Mouse (Mus musculus) liver, embryonic 11.5 days (tissue): ENCODE measurements around the gene Pgd. TPM values are rescaled to one million over a fixed set of nuclear protein-coding genes. Genes with fewer than 3 reads are reported as not detected.
A peak's percentile ranks its signal among the peaks of the same experiment; 100 is the strongest.

Experiments
- ATAC-seq: fragments of 200-750 bp; cut with Nextera tagmentation; replicated peaks from 2 replicates; pipeline ENCODE4 v1.8.0; 2017; ENCODE audit warnings: moderate number of reproducible peaks, mild to moderate bottlenecking, moderate TSS enrichment, moderate library complexity; ENCODE audit not compliant: low FRiP score
- DNase-seq: peaks from one replicate; pipeline ENCODE4 v3.0.0-alpha.2; 2017; ENCODE audit warnings: low spot score
- H3K27ac ChIP-seq: fragments of 300-500 bp; sonication (generic); 2 replicates; pipeline ENCODE4 v1.5.1; 2014; ENCODE audit warnings: mild to moderate bottlenecking, low read depth, low read length, control low read depth
- H3K27me3 ChIP-seq: fragments of 300-500 bp; sonication (generic); replicated peaks from 2 replicates; pipeline ENCODE4 v1.6.1; 2014; ENCODE audit warnings: low read length, mixed read lengths; ENCODE audit not compliant: control insufficient read depth, insufficient read depth
- H3K36me3 ChIP-seq: fragments of 300-500 bp; sonication (generic); 2 replicates; pipeline ENCODE4 v1.6.1; 2014; ENCODE audit warnings: mild to moderate bottlenecking, low read length, moderate library complexity, mixed read lengths; ENCODE audit not compliant: control insufficient read depth, insufficient read depth
- H3K4me1 ChIP-seq: fragments of 300-500 bp; sonication (generic); replicated peaks from 2 replicates; pipeline ENCODE4 v1.6.1; 2014; ENCODE audit warnings: low read length, mixed read lengths; ENCODE audit not compliant: control insufficient read depth, insufficient read depth
- H3K4me2 ChIP-seq: fragments of 300-500 bp; sonication (generic); 2 replicates; pipeline ENCODE4 v1.6.1; 2014; ENCODE audit warnings: mild to moderate bottlenecking, control low read depth, moderate library complexity
- H3K4me3 ChIP-seq: fragments of 300-500 bp; sonication (generic); 2 replicates; pipeline ENCODE4 v1.5.1; 2014; ENCODE audit warnings: low read depth, low read length, control low read depth
- H3K9ac ChIP-seq: fragments of 300-500 bp; sonication (generic); 2 replicates; pipeline ENCODE4 v1.6.1; 2014; ENCODE audit warnings: low read depth, low read length, control low read depth
- H3K9me3 ChIP-seq: fragments of 300-500 bp; sonication (generic); 2 replicates; pipeline ENCODE4 v1.6.1; 2016; ENCODE audit warnings: low read length, inconsistent platforms, mixed read lengths; ENCODE audit not compliant: control insufficient read depth
- WGBS: fragments of 180-500 bp; shearing (Covaris S2); extraction: QIAGEN DNeasy Blood & Tissue Kit; methylation state at CpG from one replicate; pipeline ENCODE4 v1.1.7; 2014; 5-methylcytosine and 5-hydroxymethylcytosine counted together
- polyA plus RNA-seq: library from polyadenylated mRNA; unstranded; fragments of >200 nt; fragmentation: Nextera tagmentation; extraction: Ambion mirVana; gene quantifications from 2 replicates; pipeline ENCODE4 v1.2.1, GENCODE M21; 2014

The Pgd gene
- polyA plus RNA-seq, 1 experiment from 2014 or later: 57.3 TPM

- Histone ChIP-seq H3K27ac (no peak overlapping the region), H3K4me1 (0 out of 2 replicates have a peak, but pooled peaks cover 3% of the 10 kb centered on the region), H3K9me3 (no peaks in the 10 kb centered on the region), H3K27me3 (no peaks in the 10 kb centered on the region), H3K4me2 (no peak overlapping the region), H3K36me3 (0 out of 2 replicates have a peak, but pooled peaks cover 3% of the 10 kb centered on the region), H3K9ac (no peak overlapping the region), H3K4me3 (no peak overlapping the region)
- ATAC-seq: no peak
- DNase-seq: no peak
- WGBS: 53% methylated on average over 7 of the region's 7 CpGs
These were observed 24.5 kb upstream of the Pgd start for GRCm38 (mm10) chr4:149191103-149191502.

GRCm38 (mm10) chr4:149188563-149188962 lies 22.0 kb upstream of the Pgd start:
- Histone ChIP-seq H3K4me3 (no peak overlapping the region), H3K27ac (no peak overlapping the region), H3K36me3 (peaks cover 3% of the 10 kb centered on the region; the same call in 1 of the 2 replicates), H3K4me2 (no peak overlapping the region), H3K9ac (no peak overlapping the region), H3K27me3 (no peaks in the 10 kb centered on the region), H3K4me1 (0 out of 2 replicates have a peak, but pooled peaks cover 3% of the 10 kb centered on the region), H3K9me3 (no peaks in the 10 kb centered on the region)
- 89% methylated on average over 2 of the region's 2 CpGs for WGBS
- no peak for ATAC-seq
- DNase-seq: no peak

GRCm38 (mm10) chr4:149182755-149183154 lies 16.2 kb upstream of the Pgd start:
- H3K4me3 ChIP-seq: no peak overlapping the region
- H3K27ac ChIP-seq: no peak overlapping the region
- H3K9ac ChIP-seq: no peak overlapping the region
- no peak for DNase-seq
- no peaks in the 10 kb centered on the region for H3K27me3 ChIP-seq
- peaks cover 3% of the 10 kb centered on the region; the same call in 1 of the 2 replicates for H3K4me1 ChIP-seq
- no peak for ATAC-seq
- peaks cover 16% of the 10 kb centered on the region; the same call in 1 of the 2 replicates for H3K36me3 ChIP-seq
- 50% methylated on average over 4 of the region's 4 CpGs for WGBS
- no peak overlapping the region for H3K4me2 ChIP-seq
- H3K9me3 ChIP-seq: no peaks in the 10 kb centered on the region

DNA sequence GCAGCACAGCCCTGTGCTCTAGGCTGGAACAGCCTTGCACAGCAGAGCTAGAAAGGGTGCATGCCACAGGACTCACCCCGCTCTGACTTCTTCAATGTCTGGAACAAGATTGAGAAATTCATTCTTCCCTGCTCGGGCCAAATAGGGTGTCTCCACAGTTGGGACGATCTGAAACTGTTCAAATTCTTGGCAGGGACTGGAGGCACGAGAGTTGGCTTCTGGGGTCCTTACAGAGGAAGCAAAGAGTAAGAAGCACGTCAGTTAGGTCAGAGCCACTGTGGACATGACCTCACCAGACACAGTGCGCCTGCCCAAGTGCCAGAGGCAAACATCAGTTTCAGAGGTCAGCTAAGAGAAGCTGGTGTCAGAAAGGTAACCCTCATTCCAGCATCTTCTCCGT lies 15.6 kb upstream of the Pgd start:
- H3K36me3 ChIP-seq: peaks cover 16% of the 10 kb centered on the region; the same call in 1 of the 2 replicates
- H3K9me3 ChIP-seq: no peaks in the 10 kb centered on the region
- peaks cover 3% of the 10 kb centered on the region; the same call in 1 of the 2 replicates for H3K4me1 ChIP-seq
- H3K9ac ChIP-seq: no peak overlapping the region
- H3K27ac ChIP-seq: no peak overlapping the region
- ATAC-seq: no peak
- H3K4me3 ChIP-seq: no peak overlapping the region
- H3K27me3 ChIP-seq: no peaks in the 10 kb centered on the region
- DNase-seq: no peak
- WGBS: 80% methylated on average over 7 of the region's 7 CpGs
- H3K4me2 ChIP-seq: no peak overlapping the region

- Histone ChIP-seq H3K4me1 (peaks cover 3% of the 10 kb centered on the region; the same call in 1 of the 2 replicates), H3K36me3 (peaks cover 13% of the 10 kb centered on the region; the same call in 1 of the 2 replicates), H3K4me3 (no peak overlapping the region), H3K4me2 (no peak overlapping the region), H3K27ac (no peak overlapping the region), H3K9ac (no peak overlapping the region), H3K9me3 (no peaks in the 10 kb centered on the region), H3K27me3 (no peaks in the 10 kb centered on the region)
- WGBS: 67% methylated on average over 4 of the region's 4 CpGs
- no peak for DNase-seq
- no peak for ATAC-seq
These were observed 13.0 kb upstream of the Pgd start for GRCm38 (mm10) chr4:149179573-149179972.

GRCm38 (mm10) chr4:149179160-149179559 lies 12.6 kb upstream of the Pgd start:
- H3K4me2 ChIP-seq: no peak overlapping the region
- no peak overlapping the region for H3K9ac ChIP-seq
- peak overlapping the region; percentile 1; the same call in 1 of the 2 replicates for H3K27ac ChIP-seq
- WGBS: 88% methylated on average over 7 of the region's 7 CpGs
- H3K27me3 ChIP-seq: no peaks in the 10 kb centered on the region
- DNase-seq: no peak
- H3K4me1 ChIP-seq: peaks cover 3% of the 10 kb centered on the region; the same call in 1 of the 2 replicates
- peaks cover 13% of the 10 kb centered on the region; the same call in 1 of the 2 replicates for H3K36me3 ChIP-seq
- no peak for ATAC-seq
- H3K4me3 ChIP-seq: no peak overlapping the region
- H3K9me3 ChIP-seq: no peaks in the 10 kb centered on the region

DNA sequence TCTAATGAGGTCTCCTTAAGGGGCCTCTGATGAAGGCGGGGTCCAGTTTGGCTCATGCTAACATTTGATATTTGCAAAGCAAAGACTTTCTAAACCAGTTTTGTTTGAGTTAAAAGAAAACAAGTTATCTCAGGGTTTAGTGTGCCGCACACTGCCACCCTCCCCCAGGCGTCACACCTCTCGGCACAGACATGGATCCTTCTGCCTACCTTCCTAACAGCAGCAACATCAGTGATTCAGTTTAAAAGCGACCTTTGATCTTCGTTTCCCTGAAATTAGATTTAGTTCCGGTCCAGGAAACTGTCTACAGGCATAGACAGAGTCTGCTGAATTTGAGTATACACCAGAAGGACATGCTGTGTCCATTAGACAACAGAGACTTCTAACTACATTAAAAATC lies 11.8 kb upstream of the Pgd start:
- Histone ChIP-seq H3K36me3 (peaks cover 10% of the 10 kb centered on the region; the same call in 1 of the 2 replicates), H3K4me3 (no peak overlapping the region), H3K9ac (no peak overlapping the region), H3K4me2 (no peak overlapping the region), H3K9me3 (no peaks in the 10 kb centered on the region), H3K27me3 (no peaks in the 10 kb centered on the region), H3K27ac (no peak overlapping the region), H3K4me1 (peaks cover 3% of the 10 kb centered on the region; the same call in 1 of the 2 replicates)
- DNase-seq: no peak
- 76% methylated on average over 7 of the region's 7 CpGs for WGBS
- ATAC-seq: no peak

GRCm38 (mm10) chr4:149177046-149177445 lies 10.5 kb upstream of the Pgd start:
- WGBS: 81% methylated on average over 5 of the region's 5 CpGs
- no peak for ATAC-seq
- H3K36me3 ChIP-seq: peaks cover 7% of the 10 kb centered on the region; the same call in 1 of the 2 replicates

DNA sequence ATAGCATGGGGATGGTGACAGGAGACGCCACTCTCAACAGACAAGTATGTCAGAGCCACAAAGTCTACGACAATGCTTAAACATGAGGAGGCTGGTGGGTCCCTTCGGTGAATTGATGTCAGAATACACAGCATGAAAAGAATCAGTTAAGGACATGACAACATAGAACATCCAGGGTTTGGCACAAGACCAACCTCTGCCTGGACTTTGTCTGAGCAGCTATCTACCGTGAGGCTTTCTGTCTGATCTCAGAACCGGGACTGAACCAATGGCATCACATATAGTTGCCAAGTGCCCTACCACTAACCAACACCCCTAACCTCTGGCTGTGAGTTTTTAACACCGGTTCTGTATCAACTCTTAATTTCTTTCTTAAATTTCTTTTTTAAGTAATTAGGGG lies 10.1 kb upstream of the Pgd start:
- Histone ChIP-seq H3K4me3 (no peak overlapping the region), H3K9ac (no peak overlapping the region), H3K36me3 (peaks cover 7% of the 10 kb centered on the region; the same call in 1 of the 2 replicates), H3K27me3 (no peaks in the 10 kb centered on the region), H3K9me3 (no peaks in the 10 kb centered on the region), H3K27ac (no peak overlapping the region), H3K4me1 (peaks cover 6% of the 10 kb centered on the region), H3K4me2 (no peak overlapping the region)
- DNase-seq (no peak), ATAC-seq (no peak)
- WGBS: 86% methylated on average over 6 of the region's 6 CpGs

More at GRCm38 (mm10) chr4:149177046-149177445, 10.5 kb upstream of the Pgd start:
- no peak overlapping the region for H3K27ac ChIP-seq
- no peak for DNase-seq
- no peak overlapping the region for H3K9ac ChIP-seq
- H3K4me3 ChIP-seq: no peak overlapping the region
- H3K27me3 ChIP-seq: no peaks in the 10 kb centered on the region
- no peaks in the 10 kb centered on the region for H3K9me3 ChIP-seq
- H3K4me1 ChIP-seq: peaks cover 6% of the 10 kb centered on the region
- H3K4me2 ChIP-seq: no peak overlapping the region
